Mouse (Mus musculus) olfactory bulb, adult 2 months (tissue): ENCODE data around the gene Tyk2. TPM values are rescaled to one million over a fixed set of nuclear protein-coding genes. Genes with fewer than 3 reads are reported as not detected.

Source experiments
- H3K27ac ChIP-seq: fragments of 200-500 bp; 2 replicates; pipeline ENCODE4 v1.5.1; 2012; ENCODE audit warnings: low read depth, low read length; ENCODE audit not compliant: insufficient read depth
- H3K4me1 ChIP-seq: fragments of 200-500 bp; 2 replicates; pipeline ENCODE4 v1.6.1; 2012; ENCODE audit warnings: low read length; ENCODE audit not compliant: control insufficient read depth, insufficient read depth
- H3K4me3 ChIP-seq: fragments of 200-500 bp; 2 replicates; pipeline ENCODE4 v1.5.1; 2012; ENCODE audit warnings: mild to moderate bottlenecking, low read depth, low read length, moderate library complexity; ENCODE audit not compliant: insufficient read depth
- CTCF ChIP-seq: fragments of 200-500 bp; IDR thresholded peaks from 2 replicates; pipeline ENCODE4 v1.5.1; 2012; ENCODE audit warnings: low read depth, mild to moderate bottlenecking, low read length, moderate library complexity; ENCODE audit not compliant: insufficient read depth
- POLR2A ChIP-seq: fragments of 200-500 bp; IDR thresholded peaks from 2 replicates; pipeline ENCODE4 v1.6.1; 2012; ENCODE audit warnings: mild to moderate bottlenecking, low read depth, low read length, moderate library complexity; ENCODE audit not compliant: insufficient read depth
- WGBS: fragments of 180-500 bp; shearing (Covaris S2); methylation state at CpG from one replicate; pipeline ENCODE4 v1.1.7; 2018; 5-methylcytosine and 5-hydroxymethylcytosine counted together
- polyA plus RNA-seq: library from polyadenylated mRNA; stranded (reverse); fragments of >200 nt; gene quantifications from 2 replicates; pipeline ENCODE4 v1.2.4, GENCODE M21; 2012; ENCODE audit warnings: low replicate concordance; ENCODE audit not compliant: missing spikeins, insufficient read depth, insufficient read length

The Tyk2 gene
- not detected in 2 replicates for polyA plus RNA-seq

GRCm38 (mm10) chr9:21131059-21131956 is at the start of gene Tyk2:
TSS of gene Tyk2 (minus strand) at chr9:21131243.
- 5% methylated on average over 37 of the region's 37 CpGs for WGBS
- TF ChIP-seq POLR2A (peak; percentile 32; the same call in 1 of the 2 replicates), CTCF (no peak)
- Histone ChIP-seq H3K27ac (no peak within 1 kb of the TSS), H3K4me1 (peaks cover 11% of the 10 kb centered on the region), H3K4me3 (peak within 1 kb of the TSS; percentile 71)

- H3K4me1 ChIP-seq = peaks cover 40% of the 10 kb centered on the region
- no peak overlapping the region for H3K27ac ChIP-seq
- TF ChIP-seq POLR2A = no peak
- no peak for TF ChIP-seq CTCF
- 77% methylated on average over 1 of the region's 1 CpGs for WGBS
- no peak overlapping the region for H3K4me3 ChIP-seq
Measured at GRCm38 (mm10) chr9:21180841-21181240, 49.8 kb upstream of the Tyk2 start.

DNA sequence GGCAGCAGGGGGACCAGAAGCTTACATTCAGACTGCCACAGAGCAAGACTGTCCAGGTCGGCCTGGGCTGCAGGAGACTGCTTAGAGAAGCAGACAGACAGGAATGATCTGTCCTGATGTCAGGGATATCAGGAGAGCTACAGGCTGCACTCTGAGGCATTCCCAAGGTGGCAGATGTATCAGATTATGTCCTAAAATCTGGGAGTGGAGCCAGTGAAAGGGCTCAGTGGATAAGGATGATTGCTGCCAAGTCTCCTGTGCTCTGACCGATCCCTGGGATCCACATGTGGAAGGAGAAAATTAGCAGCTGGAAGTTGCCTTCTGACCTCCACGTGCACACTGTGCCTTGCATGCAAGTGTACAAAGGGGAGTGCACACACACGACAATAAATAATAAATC is 49.4 kb upstream of the Tyk2 start:
- TF ChIP-seq CTCF = no peak
- TF ChIP-seq POLR2A = no peak
- Histone ChIP-seq H3K4me3 (no peak overlapping the region), H3K4me1 (peaks cover 35% of the 10 kb centered on the region), H3K27ac (no peak overlapping the region)
- 69% methylated on average over 4 of the region's 4 CpGs for WGBS

DNA sequence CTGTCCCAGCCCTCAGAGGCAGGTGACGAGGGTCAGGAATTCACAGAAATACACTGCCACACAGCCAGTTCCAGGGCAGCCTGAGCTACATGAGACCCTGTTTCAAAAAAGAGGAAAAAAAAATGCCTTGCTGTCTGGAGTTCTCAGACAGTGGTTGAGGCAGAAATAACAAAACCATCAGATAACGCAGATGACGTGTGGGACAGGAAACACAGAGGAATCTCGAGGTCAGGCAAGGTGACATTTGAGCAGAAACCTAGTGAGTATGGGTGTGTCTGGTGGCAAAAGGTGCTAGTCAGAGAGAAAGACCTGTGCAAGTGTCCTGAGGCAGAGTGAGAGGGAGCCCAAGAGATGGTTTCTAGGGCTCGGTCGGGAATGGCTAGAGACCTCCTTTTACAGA is 41.3 kb upstream of the Tyk2 start:
- TF ChIP-seq POLR2A (no peak), CTCF (no peak)
- WGBS = 83% methylated on average over 6 of the region's 6 CpGs
- H3K27ac ChIP-seq = no peak overlapping the region
- H3K4me1 ChIP-seq = peaks cover 20% of the 10 kb centered on the region
- no peak overlapping the region for H3K4me3 ChIP-seq

GRCm38 (mm10) chr9:21169157-21169556 is 38.1 kb upstream of the Tyk2 start:
- no peak overlapping the region for H3K27ac ChIP-seq
- no peak overlapping the region for H3K4me3 ChIP-seq
- H3K4me1 ChIP-seq = peaks cover 28% of the 10 kb centered on the region
- TF ChIP-seq CTCF = no peak
- TF ChIP-seq POLR2A = no peak
- 46% methylated on average over 1 of the region's 1 CpGs for WGBS

DNA sequence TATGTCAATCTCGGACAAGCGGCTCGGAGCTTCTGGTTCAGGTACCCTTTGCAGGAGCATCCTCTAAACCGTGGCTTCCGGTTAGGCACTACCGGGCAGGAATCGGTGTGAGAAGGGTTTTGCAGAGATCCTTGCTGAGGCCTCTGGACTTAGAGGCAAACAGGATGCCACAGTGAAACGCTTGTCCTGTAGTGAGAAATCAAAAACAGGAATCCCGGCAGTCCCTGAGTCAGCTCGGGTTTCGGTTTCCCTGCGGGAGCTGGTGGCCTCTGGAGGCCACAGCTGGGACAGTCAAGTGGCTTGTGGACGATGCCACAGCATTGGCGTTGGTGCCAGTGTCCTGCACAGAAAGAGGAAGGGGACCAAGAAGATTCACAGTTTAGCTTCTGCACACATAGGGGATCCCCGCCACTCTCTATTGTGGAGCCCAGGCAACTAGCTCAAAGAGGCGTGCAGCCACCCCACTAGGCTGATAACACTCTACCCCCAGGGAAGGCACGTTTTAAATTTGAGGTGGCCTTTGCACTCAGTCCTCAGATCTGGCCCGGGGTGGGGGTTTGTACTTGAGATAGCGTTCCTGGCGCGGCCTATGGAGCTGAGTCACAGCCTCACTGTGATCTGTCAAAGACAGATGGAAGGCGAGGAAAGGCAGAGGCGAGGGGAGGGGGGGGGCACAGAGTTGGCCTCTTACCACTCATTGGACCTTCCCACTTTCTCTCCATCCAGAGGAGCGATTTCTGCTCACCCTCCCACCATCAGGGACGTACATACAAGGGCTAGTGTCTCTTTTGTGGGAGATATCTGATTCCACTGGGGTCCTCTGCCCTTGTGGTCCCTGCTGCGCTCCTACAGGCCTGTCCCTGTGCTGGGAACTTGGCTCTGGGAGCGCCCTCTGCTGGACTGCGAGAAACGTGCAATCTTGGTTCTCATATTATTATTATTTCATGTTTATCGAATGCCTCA is 37.4 kb upstream of the Tyk2 start:
- Histone ChIP-seq H3K4me1 (peaks cover 34% of the 10 kb centered on the region), H3K27ac (peak overlapping the region; percentile 22), H3K4me3 (peak overlapping the region; percentile 96)
- no peak for TF ChIP-seq POLR2A
- TF ChIP-seq CTCF = peak; percentile 81
- 13% methylated on average over 30 of the region's 30 CpGs for WGBS

DNA sequence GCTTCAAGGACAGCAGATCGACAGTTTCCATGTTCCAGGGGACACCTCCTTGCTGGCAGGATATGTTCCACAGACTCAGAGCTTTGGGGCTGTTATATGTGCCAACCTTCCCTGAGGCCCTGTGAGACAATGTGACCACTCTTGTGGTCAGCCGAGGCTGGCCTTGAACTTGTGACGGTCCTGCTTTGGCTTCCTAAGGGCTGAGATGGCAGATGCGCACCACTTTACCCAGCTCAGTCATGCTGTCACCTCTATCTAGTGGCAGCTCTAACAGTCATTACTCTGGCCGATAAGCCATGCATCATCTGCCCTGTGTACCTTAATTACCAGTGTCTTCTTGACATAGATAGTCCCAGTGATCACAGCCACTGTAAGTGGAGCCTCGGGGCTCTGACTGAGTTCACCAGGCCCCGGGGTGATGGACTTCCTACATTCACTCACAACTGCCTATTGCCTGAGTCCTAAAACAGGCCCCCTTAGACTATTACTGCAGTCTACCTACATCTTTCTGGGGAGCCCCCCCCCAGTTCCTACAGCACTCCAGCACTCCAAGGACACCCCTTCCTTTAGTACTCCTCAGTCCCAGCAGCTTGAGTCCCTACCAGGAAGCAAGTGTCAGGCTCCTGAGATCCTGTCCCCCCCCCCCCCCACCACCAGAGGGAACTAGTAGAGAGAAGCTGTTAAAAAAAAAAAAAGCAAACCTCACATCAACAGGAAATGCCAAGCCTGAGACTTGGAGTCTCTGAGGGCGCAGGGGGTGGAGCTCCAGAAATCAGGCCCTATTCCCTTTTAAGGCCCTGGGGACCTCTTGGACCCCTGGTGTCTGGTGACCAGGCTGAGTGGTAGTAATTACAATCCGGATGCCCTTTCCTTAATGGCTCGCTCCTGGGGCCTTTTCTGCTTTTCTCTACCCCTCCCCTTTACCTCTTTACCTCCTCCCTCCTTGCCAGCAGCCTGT is 36.4 kb upstream of the Tyk2 start:
- H3K4me3 ChIP-seq = peak overlapping the region; percentile 96
- WGBS = 48% methylated on average over 10 of the region's 10 CpGs
- peaks cover 41% of the 10 kb centered on the region for H3K4me1 ChIP-seq
- H3K27ac ChIP-seq = peak overlapping the region; percentile 22
- TF ChIP-seq CTCF = no peak
- no peak; the same call in 1 of the 2 replicates for TF ChIP-seq POLR2A

GRCm38 (mm10) chr9:21166516-21166915 is 35.5 kb upstream of the Tyk2 start:
- TF ChIP-seq POLR2A (no peak), CTCF (no peak)
- Histone ChIP-seq H3K4me3 (peak overlapping the region; percentile 96), H3K4me1 (peaks cover 41% of the 10 kb centered on the region), H3K27ac (peak overlapping the region; percentile 22)
- WGBS = 12% methylated on average over 3 of the region's 3 CpGs
